Mouse (Mus musculus) olfactory bulb, adult 2 months (tissue): ENCODE measurements at regions not wholly inside any gene's neighbourhood (a gene's known extent, or its start where the extent isn't known, plus 50 kb on each side); places are given as distances from the start of the nearest gene placed in this dataset.

Experiments used
- CTCF ChIP-seq: fragments of 200-500 bp; IDR thresholded peaks from 2 replicates; pipeline ENCODE4 v1.5.1; 2012; ENCODE audit warnings: low read depth, mild to moderate bottlenecking, low read length, moderate library complexity; ENCODE audit not compliant: insufficient read depth
- POLR2A ChIP-seq: fragments of 200-500 bp; IDR thresholded peaks from 2 replicates; pipeline ENCODE4 v1.6.1; 2012; ENCODE audit warnings: mild to moderate bottlenecking, low read depth, low read length, moderate library complexity; ENCODE audit not compliant: insufficient read depth

- TF ChIP-seq POLR2A: no peak
- TF ChIP-seq CTCF: no peak
These were observed 85.8 kb upstream of the Arhgap21 start for GRCm38 (mm10) chr2:21054325-21055082.
